Mouse (Mus musculus) v-Abl transformed pro-B cells (cell line): Measurements from ENCODE around the gene Arhgap5.

Experiments
- in situ Hi-C, 2 experiments: fragments of 400-800 bp; cut with MboI; formaldehyde crosslinking; loops; one replicate each; pipeline ENCODE4 v1.15.1; 2025; ENCODE audit not compliant: unreplicated experiment in 2 of 2

Arhgap5 gene

DNA sequence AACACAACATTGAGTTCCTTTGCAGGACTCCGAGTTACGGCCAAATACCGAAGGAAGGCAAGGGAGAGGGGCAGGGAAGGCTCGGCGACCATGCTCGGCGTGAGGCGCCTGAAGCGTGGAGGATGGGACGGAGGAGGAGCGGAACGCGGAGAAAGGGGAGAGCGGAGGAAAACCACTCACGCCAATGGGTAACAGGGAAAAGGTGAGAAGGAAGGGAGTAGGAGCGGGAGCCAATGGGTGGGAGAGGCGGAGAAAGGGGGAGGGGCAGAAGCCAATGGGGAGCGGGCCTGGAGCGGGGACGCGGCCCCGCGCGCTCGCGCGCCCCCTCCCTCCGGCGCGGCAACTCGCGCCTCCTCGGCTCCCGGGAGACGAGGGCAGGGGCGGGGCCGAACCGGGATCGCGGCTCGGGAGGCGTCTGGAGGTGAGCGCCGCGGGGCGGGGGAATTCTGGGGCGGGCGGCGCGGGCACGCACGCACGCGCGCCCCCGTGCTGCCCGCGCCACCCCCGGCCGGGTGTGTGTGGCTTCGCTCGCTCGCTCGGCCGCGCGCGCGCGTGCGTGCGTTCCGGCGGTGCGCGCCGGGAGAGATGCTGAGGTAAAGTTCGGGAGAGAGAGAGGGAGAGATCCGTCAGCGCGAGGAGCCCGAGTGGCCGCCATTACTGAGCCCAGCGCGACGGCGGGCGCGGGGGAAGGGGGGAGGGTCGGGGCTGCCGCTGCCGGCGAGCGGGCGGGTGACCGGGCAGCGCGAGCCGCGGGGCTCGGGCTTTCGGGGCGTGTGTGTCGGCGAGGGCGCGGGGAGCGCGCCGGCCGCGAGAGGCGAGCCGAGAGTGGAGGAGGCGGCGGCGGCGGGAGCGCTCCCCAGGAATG is at the start of gene Arhgap5:
Arhgap5 (plus strand) TSS at position 517 of the 865 bp plus-strand sequence.
- in situ Hi-C loops = no loop called here

- in situ Hi-C loops = no loop called here
Measured at GRCm38 (mm10) chr12:52464593-52464992, 39.2 kb upstream of the Arhgap5 start.

DNA sequence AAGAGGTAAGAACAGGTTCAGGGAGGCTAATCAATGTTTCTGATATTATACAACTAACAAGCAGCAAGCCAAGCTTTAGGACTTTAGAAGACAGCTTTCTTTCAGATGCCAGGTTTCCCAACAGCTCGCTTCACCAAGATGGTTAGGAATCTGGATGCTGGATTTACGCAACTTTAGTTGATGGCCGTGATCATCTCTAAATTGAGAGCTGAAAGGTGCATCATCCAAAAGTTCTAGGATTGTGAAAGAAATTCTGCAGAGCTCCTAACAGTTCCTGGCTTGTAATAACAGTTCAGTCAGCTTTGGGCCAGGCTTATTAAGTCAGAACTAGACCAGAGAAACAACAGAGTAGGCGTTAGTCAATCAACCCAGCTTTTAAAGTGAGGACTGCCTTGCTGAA is 32.2 kb upstream of the Arhgap5 start:
- in situ Hi-C loops = no loop called here

DNA sequence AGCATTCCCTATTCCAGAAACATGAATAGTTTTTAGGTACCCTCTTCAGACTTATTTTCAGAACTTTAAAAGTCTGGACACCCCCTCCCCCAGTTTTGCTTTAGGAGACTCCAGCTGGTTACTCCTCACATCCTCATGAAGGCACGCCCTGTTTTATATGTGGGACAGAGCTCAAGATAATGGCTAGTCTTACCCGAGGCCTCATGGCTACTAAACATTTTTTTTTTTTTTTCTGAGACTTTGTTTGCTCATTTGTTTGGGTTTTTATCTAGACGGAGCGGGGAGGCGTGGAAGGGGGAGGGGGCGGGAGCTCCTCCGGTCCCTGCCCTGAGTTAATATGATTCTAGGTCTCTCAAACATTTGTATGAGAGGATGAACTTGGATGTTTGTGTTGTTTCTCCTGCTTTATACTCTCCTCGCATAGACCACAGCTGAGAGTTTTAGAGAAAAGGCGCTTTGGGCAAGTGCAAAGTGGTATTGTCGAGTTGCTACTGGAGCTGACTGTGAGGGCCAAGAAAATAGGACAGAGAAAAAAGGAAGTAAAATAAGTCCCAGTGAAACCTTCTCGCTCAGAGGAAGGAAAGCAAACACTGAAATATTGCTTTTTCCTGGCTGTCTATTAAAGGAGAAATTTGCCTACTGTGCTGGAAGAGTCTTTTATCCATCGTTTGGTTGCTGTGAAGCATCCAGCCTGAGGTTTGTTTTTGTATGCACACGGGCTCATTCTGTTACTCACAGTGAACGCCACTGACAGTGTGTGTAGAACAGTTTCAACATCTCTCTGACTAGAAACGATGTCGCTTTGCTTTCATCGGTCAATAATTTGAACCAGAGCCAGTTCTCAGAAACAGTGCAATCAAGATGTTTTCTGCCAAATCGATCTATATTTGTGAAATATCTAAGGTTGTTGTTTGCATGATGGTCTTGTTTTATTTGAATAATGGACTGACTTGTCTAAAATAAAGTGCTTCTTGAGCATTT is 29.5 kb upstream of the Arhgap5 start:
- in situ Hi-C loops = no loop called here

GRCm38 (mm10) chr12:52476036-52476435 is 27.7 kb upstream of the Arhgap5 start:
- in situ Hi-C loops = no loop called here

DNA sequence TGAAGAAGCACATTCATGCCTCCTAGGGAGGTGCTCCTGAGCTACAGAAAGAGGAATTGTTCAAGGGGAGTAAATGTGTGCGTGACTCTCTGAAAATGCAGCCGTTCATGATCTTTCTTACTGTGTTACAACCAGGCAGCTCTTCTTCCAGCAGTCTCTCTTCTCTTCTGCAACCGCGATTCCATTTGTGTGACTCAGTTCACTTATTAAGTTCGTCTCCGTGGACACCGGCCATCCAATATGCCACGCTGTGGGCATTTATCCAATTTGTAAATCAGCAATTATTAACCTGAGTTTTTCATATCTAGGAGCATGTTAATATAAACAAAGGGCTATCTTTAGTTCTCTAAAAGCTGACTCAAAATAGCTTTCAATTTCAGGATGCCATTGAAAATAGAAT is 25.2 kb upstream of the Arhgap5 start:
- in situ Hi-C loops = no loop called here

DNA sequence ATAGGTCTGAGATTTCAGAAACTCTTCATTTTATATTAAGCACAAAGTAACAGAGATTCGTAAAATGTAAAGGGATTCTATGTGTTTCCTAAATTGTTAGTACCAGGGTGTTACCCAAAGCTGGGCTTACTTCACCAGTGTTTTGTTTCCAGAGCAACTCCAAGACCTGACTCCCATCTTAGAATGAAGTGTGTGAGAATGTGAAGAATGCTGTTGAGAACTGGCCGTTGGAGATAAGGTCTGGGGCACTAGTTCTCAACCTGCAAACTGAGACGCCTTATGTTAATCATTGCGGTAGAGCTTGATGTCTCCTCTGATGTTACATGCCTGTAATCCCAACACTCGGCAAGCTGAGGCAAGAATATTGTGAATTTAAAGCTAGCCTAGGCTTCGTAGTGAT is 24.4 kb upstream of the Arhgap5 start:
- in situ Hi-C loops = no loop called here

DNA sequence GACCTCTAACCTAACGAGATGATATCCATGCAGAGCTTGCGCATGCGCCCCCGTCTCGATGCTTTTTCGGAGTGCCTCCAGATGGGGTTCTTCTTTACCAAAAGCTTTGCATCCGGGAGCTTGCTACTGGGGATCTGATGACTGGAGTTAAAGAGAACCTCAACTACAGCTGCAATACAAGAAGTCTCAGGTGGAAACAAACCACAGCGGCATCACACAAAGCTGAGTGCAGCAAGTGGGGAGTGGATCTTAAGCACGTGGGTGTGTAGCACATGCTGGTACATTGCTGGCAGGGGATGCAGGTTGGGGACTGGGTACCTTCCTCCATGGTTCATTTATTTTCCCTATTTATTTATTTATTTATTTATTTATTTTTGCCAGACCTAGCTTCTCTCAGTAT is 22.9 kb upstream of the Arhgap5 start:
- in situ Hi-C loops = no loop called here

GRCm38 (mm10) chr12:52481969-52482550 is 21.7 kb upstream of the Arhgap5 start:
- in situ Hi-C loops = no loop called here

DNA sequence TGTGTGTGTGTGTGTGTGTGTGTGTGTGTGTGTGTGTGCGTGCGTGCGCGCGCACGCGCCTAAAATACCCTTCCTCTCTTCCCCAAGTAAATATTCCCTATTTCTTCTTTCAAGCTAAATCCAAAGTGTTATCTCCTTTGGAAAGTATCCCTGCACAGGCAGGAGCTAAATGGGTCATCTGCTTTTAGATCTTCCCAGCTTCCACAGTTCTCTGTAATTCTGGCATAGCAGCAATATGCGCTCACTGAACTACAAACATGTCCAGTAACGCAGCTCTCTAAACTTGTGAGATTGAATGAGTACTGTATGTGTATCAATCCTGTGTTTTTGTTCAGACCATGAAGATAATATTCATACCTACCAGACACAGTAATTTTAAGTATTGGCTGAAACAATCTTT is 20.6 kb upstream of the Arhgap5 start:
- in situ Hi-C loops = no loop called here

GRCm38 (mm10) chr12:52488266-52488975 is 15.4 kb upstream of the Arhgap5 start:
- in situ Hi-C loops = no loop called here

GRCm38 (mm10) chr12:52493281-52493681 is 10.5 kb upstream of the Arhgap5 start:
- in situ Hi-C loops = no loop called here

GRCm38 (mm10) chr12:52497209-52497608 is 6.6 kb upstream of the Arhgap5 start:
- in situ Hi-C loops = no loop called here

DNA sequence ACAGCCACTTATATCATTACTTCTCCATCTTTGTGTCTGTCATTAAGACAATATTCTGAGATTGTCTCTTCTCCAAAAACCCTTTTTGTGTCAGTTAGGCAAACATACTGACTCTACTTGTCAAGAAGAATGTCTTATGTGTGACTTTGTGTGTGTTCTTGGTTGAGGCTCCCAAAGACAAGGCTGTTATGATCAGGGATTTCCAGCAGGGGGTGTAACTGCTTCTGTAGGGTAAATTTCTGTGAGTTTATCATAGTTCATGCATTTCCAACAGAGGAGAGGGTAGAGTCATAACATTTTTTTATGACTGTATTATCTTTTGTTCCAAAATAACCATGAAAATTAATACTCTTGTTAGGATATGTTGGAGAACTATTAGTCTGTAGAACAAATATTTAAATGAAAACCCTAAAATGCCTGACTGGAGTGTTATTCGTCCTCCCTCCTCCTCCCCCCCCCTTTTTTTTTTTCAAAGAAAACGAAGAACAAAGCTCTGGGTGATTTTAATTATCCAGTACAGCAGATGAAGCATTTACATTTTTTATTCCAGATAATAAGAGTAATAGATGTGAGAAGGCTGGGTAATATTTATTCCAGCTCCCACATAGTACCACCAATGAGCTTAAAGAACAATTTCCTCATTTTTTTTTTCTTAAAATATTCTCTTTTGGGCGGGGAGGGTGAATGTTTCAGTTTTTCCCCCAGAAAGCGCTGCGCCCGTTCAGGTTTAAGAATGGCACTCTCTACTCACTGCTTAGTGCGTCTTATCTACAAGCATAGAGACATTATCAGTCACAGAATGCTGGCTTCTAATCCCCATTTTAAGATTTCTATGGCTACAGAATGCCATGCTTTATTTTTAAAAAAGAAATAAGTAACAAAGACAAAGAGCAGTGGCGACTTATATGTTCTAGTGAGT is 2.6 kb upstream of the Arhgap5 start:
- in situ Hi-C loops = no loop called here

- in situ Hi-C loops = no loop called here
Measured at GRCm38 (mm10) chr12:52502161-52502560, 1.6 kb upstream of the Arhgap5 start.

DNA sequence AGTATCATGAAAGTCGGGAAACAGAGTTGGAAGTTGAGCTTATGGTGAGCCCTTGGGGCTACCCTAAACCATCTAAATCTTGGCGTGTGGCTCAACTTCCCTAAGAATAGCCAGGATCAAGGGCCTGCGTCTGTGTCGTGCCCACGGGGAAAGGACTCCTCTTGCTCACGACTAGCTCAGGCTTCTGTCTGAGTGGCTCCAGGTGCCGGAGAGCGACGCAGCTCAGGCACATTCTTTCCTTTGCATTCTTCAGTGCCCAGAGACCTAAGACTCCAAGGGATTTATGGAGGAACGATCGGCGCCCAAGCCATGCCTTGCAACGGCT is 679 bp upstream of the Arhgap5 start:
- in situ Hi-C loops = no loop called here

GRCm38 (mm10) chr12:52504331-52505181 is 784 bp downstream of the Arhgap5 start:
- in situ Hi-C loops = no loop called here

GRCm38 (mm10) chr12:52524699-52525098 is 20.9 kb downstream of the Arhgap5 start:
- in situ Hi-C loops = no loop called here

DNA sequence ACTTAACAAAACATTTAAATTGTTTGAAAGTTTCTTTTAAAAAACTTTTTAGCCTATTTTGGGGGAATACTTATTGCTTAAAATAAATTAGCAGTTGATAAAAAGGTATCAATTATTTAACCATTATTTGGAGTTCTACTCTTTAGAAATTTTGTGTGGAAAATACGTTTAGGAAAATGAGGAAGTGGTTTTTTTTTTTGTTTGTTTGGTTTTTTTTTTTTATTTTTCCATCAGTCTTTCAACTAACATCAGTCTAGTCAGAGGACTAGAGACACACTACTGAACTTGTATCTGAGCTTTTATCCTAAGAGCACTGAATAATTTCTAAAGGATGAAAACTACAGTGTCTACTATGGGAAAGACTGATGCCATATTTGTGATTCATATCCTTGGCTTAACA is 21.7 kb downstream of the Arhgap5 start:
- in situ Hi-C loops = no loop called here
